Mouse (Mus musculus): ENCODE results near the gene Ccdc12.
A peak's percentile ranks its signal among the peaks of the same experiment; 100 is the strongest.

Ccdc12 gene

DNA sequence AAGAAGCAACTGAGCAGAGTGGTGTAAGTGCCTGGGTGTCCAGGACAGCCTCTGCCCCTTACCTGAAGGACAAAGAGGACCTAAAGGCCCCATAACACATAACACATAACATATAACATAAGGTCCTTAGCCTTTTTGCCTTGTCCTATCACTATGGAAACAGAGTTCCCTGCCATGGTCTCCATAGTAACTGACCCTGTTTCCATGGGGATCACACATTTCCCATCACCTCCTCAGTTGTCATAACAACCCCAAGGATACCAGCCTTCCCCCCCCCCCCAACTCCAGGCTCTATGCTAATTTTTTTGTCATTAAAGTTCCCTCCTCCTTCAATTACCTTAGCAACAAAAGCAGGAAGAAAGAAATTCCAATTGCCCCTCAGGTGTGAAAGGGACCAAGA is 6.5 kb upstream of the Ccdc12 start:
- DNase-seq, result no peak

DNA sequence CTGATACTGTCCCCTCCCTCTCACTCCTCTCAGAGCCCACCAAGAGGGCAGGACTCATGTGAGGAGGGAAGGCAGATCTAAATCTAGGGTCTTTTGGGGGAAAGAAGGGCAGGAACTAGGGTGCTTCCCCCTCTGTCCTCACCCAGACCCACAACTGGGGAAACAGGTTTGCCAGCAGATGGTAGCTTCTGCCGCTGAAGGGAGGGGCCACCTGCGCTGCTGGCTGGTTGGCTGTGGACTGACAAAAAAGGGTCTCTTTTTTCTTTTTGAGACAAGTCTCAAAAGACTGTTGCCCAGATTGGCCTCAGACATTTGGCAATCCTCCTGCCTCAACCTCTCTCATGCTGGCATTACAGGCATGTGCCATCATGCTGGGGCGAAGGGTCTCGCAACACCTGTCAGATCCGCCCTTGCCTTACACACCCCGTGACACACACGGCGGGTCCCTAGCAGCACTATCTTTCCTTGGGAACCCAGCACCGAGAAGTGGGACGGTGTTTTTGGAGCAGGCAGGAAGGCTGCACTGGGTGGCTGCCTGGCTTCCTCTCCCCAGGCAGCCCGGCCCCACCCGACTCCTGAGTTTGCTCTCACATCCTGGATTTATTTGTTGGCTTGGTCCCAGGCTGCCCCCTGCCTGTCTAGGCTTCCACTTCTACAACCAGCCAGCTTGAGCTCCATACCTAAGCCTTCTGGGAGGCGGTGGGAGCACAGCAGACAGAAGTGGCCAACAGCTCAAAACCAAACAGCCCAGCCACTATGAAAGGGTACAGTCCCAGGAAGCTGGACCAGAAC is 4.2 kb upstream of the Ccdc12 start:
- DNase-seq, result no peak

DNA sequence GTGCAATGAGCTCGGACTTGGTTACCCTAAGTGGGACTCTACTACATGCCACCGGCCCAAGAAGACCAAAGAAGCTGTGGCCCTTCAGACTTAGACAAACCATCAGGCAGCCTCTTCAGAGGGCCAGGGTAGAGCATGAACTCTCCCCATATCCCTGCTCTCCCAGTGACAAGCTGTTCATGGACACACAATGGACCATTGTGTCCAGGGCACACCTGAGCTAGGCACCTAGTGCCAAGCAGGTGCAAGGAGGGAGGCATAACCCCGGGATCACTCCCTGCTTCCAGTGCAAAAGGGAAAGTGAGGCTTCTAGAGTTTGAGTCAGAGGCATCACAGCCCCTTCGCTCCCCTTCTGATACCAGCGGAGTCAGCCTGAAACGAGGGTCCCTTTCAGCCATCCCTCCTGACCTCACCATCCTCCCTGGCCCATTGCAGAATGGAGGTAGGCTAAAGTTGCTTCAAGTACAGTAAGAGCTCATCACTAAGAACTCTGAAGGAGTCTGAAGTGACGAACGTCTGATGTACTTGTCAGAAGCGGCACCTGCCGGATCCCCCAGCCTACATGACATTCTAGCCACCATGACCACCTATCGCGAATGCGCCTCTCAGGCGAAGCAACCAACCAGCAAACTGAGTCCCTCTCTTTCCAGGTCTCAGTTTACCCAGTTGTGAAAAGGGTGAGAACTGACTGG is 3.2 kb upstream of the Ccdc12 start:
- no peak for DNase-seq

DNA sequence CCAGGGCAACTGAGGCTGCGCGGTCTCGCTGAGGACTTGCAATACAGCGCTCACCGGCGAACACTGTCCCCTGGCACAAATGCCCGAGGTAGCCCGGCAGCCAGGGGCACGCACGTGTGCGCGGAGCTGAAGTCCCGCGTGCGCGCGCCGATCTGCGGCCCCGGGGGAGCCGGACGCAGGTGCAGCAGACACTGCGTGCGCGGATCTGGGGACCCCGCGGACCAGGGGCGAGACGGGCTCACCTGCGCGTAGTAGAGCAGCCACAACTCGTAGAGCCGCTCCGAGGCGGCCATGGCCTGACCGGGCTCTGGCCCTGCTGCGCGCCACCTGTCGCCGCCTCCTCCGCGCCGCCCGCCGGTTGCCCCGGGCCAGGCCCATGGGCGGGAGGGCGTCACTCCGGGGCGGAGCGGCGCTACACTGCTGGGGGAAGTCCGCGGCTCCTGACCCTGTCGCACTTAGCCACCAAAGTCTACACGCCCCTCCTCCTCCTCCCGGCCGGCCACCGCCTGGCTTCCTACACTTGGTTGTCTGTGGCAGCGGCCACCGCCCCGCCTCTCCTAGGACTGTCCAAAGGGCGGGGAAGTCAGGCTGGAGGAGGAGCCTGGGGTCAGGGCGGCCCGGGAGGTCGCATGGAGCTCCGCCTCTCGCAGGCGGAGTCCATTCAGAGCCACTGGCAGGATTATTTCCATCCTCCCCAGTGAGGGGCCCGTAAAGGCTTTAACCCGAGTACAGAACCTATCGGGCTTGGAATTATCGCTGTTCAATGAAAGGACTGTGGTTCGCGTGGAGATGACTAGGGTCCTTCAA is 2.4 kb upstream of the Ccdc12 start, which contains the start of gene Nbeal2:
Gene Nbeal2 (minus strand): TSS at position 507 of the 807 bp plus-strand sequence.
- peak; percentile 85 for DNase-seq

DNA sequence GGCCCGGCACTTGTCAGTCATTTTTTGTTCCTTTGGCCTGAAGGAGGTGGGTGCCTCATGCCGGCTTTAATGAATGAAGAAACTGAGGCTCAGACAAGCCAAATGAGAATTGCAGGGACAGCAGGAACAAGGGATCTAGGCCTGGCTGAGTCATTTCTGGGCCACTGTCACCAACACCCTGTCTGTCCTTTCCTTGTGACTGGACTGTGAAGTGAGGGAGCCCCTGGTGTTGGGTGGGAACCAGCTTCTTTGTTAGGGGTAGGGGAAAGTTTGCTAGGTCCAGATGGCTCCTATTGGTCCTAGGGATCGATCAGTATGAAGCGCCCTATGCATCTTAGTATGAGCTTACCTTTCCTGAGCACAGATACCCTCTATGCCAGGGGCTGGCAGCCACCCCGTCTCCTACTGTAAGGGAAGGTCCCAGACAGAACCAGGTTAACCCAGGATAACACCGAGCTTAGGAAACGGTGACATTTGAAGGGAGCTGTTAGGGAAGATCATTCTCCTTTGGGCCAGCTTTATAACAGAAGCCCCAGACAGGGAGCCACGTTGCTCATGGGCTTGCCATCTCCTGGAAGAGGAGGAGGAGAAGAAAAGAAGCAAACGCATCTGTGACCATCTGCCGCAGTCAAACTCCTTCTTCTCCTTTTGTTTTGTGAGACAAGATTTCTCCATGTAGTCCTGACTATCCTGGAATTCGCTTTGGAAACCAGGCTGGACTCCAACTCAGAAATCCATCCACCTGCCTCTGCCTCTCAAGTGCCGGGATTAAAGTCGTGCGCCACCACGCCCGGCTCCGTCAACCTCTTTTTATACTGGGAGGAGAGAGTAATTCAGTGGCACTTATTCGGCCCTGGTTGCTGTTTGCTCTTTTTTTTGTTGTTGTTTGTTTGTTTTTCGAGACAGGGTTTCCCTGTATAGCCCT is 1.3 kb upstream of the Ccdc12 start:
- DNase-seq, result no peak

DNA sequence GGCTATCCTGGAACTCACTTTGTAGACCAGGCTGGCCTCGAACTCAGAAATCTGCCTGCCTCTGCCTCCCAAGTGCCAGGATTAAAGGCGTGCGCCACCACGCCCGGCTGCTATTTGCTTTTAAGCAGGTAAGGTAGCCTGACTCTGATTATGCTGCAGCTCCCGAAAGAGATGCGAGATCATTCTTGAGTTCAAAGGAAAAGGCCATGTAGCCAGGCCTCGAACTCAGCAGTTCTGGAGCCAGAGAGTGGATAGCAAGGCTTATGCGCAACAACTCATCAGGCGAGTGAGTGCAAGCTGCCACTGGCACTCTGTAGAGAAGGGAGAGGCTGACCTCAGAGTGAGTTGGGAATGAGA is 674 bp upstream of the Ccdc12 start:
- no peak for DNase-seq

DNA sequence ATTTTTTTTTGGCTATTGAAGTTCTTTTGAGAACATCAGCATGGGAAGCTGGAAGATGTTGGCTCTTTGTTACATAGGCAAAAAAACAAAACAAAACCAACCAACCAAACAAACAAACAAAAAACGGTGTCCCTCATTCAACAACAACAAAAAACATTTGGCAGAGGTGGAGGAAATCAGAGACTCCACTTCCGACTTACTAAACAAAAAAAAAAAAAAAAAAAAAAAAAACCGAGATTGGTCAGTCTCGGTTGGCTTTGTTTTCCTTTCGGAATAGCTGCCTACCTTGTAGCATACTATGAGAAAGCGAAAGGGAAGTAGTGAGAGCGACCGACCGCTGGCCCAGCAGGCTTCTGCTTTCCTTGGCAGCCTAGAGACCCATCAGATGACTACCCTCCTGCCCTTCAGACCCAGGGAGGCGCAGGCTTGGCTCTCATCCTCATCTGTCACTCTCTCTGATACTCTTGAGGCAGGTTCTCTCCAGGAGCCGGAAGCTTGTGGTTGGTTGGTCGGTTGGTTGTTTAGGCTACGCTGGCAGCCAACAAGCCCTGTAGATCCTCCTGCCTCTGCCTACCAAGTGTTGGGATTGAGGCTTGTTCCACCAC is 1.3 kb downstream of the Ccdc12 start:
- no peak for DNase-seq

DNA sequence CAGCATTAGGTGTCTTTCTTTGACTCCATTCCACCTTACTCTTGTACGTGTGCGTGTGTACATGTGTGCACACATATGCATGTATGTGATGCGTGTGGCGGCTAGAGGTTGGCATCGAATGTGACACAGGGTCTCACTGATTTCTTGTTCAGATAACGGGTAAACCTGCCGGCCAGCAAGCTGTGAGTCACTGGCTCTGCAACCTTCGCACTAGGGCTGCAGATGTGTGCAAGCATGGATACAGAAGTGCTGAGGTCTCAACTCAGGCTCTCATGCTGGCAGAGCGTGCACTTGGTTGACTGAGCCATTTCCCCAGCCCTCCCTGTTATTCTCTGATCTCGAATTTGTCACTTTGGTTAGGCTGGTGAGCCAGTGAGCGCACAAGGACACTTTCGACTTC is 3.2 kb downstream of the Ccdc12 start:
- no peak for DNase-seq

DNA sequence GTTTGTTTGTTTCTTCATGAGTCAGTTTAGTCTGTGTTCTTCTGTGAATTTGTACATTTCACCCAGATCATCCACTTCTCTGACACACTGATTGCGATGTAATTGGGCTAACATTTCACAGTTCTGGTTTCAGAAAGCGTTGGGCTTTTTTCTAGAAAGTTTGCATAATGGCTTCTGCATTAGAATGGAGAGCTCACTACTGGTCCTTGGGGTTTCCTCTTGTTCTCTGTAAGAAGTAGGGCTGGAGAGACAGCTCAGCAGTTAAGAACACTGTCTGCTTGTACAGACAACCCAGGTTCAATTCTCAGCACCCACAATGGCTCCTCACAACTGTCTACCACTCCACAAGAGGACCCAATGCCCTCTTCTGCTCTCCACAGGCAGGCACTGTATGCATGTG is 3.9 kb downstream of the Ccdc12 start:
- DNase-seq, result no peak

DNA sequence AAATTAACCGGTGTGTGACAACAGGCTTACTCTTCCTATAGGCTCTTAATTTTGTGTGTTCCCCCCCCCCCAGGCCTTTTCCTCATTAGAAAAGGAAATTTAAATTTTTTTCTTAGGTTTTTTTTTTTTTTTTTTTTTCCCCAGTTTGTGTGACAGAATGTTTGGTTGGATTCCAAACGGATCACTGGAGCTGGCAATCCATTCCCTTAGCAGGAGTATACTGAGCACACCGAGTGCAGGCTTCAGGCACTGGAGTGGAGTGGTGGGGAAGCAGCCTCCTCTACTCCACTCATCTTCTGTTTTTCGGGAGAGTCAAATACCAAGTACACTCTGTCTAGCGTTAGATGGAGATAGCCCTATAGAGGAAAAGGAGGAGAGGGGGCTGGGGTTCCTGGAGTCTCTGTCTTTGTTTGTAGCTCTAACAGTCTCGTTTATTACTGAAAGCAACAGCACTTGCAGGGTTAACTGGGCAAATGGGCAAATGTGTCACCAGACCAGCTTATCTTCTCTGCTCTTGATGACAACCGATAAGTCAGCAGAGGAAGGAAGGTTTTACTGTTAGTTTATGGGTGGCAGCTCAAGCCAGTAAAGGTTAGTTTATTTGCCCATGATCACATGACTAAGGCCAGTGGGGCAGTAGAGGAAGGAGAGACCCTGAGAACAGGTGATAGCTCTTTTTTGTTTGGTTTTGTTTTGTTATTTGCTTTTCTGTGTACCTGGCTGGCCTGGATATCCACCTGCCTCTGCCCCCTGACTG is 4.7 kb downstream of the Ccdc12 start:
- DNase-seq, result no peak

DNA sequence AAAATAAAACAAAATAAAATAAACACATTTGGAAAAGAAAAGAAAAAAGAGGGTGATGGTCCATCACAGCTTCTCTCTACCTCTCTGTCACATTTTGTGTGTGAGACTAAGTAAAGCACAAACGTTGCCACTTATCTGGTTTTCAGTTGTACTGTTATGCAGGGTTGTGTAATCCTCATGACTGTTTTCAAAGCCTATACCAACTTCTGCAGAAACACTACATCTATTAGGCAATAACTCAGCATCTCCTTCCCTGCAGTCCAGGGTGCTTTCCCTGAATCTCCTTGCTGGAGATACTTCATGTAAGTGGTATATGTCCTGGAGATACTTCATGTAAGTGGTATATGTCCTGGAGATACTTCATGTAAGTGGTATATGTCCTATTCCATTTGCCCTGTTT is 6.5 kb downstream of the Ccdc12 start:
- no peak for DNase-seq

DNA sequence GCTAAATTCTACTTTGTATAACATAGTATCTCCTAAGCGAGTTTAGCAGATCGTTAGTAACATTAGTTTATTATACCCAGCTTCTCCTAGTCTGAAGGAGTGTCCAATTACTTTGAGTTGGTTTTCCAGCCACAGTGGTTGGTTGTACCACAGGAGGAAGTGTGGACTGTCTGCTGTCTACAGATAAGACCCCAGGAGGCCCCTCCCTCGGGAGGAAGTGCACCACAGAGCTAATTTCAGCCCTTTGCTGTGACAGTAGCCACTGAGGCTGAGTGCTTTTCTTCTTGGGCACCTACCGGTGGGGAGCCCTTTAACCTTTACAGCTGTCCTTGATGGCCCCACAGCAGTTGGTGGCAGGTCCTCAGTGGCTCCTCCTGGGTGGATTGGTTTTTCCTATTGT is 9.6 kb downstream of the Ccdc12 start:
- no peak for DNase-seq

DNA sequence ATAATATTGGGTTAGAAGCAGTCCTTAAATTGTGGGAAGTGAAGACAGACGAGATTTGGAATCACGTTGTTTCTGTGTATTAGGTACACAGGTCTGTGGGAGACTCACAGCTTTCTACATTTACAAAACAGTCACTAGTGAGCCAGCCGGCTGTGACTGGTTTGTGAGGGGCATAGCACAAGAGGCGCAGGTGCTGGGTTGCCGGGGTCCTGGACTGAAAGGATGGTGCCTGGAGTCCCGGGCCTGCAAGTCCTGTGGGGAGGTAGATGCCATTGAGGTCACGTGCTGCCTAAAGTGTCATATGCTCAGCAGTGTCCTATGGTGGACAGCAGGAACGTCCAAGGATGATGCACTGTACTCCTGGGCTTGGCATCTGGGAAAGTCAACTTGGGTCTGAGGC is 10.1 kb downstream of the Ccdc12 start:
- no peak for DNase-seq

DNA sequence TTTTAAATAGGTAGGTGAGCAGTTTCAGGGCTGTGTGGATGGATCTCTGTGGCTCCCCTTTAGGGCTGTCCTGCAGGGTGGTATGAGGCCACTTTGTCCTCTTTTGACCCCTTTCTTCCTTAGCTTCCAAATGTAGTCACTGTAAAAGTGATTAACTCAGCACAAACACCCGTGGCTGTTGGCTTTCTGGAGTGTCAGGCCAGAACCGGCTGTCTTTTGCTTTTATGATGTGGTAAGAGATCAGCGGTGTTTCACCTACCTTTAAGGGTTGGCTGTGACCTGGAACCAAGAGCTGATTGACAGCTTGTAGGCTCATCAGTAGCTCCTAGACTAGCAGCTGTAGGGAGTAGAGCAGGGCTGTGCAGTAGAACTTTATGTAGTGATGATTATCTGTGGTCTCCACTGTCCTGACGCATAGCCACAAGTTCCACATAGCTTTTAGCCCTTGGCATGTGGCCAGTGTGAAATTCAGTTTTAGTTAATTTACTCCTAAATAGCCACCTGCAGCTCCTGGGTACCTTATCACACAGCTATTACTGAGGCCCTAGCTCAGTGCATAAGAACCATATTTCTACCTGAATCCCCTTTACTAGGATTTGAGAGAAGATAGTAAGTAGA is 11.0 kb downstream of the Ccdc12 start:
- no peak for DNase-seq

DNA sequence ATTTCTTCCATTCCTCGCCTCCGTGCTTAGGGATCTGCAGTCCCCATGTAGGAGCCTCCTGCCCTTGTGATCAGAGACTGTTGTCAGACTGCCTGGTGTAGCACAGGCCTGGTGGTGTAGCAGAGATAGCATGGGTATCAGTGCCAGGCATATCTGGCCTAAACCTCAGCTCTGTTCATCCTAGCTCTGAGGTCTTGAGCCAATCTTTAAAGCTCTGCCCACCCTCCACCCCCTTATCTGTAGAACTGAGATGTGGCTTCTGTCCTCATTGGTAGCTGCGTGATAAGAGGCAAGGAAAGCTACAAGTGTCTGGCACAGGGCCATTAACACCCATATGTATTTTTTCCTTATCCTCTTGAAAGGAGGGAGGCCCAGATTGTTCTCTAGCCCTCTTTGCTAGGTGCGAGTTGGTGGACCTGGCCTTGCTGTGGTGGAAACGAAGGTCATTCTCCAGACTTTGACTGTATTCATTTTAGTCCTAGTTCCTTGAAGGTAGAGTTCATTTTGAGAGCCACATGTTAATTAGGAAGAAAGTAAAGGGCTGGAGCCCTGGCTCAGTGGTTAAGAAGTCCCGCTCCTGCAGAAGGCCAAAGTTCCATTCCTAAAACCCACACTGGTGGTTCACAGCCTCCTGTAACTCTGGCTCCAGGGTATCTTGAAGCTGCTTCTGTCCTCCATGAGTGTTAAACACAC is 12.4 kb downstream of the Ccdc12 start:
- no peak for DNase-seq

DNA sequence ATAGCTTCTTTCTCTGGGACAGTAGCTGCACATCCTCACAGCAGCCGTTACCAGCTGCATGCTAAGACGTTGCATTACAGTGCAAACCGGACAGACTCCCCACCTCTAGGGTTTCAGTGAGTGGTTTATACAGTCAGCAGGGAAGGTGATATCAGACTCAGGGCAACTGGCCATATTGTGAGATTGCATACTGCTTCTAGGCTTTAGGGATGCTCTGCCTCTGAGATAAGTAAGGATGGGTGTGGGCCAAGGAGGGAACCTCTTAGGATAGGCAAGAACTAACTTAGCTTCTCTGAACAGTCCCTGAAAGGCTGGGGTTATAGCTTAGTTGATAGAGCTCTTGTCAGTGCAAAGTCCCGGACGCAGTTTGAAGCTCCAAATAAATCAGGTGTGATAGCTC is 13.5 kb downstream of the Ccdc12 start:
- DNase-seq, result no peak

DNA sequence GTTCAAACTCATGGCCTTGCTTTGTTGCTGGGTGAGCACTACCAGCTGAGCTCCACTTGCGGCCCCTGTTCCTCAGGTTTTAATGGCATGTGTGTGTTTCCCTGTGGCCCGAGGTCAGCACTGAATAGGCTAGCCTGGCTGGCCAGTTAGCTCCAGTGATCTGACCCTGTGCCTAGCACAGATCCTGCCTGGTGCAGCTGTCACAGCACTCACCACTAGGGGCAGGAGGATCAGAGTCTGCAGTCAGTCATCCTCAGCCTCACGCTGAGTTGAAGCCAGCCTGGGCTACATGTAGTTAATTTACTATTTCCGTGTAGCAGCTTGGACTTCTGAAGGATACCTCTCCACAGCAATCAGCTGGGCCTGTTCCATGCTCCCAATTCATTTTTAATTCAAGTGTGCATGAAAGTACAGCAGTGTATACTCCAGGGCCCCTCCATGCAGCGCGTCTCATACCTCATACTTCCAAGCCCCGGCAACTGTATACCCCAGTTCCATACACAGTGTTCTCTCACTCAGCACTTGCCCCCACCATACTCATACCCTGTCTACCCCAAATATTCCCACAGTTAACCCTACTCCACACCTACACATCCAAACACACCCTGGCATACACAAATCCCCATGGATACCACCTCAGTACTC is 16.3 kb downstream of the Ccdc12 start:
- peak; percentile 55 for DNase-seq

DNA sequence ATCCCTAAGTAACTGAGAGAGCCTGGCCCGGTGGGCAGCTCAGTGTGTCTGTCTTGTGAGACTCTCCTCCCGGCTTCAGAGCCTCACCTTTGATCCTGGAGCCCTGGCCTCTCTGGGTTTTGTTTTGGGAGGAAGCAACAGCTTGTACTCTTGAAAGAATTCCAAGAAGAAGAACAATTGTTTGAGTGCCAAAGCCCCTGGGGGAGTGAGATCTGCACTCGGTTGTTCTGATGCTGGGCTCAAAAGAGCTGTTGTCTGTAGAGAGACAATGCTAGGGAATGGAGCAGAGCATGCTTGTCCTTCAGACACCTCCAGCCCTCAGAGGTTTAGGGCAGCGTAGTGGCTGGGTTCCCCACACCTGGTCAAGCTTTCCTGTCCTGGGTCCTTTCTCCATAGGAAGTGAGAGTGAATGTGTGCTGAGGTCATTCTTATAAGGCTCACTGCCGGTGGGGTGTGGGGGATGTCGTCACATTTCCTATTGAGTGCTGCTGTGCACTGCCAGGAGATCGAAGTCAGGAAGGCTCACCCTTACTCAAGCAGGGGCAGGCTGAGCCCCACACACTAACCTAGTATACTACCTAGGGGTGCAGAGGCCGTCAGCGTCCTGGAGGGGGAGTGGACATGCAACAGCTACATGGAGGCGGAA is 16.9 kb downstream of the Ccdc12 start:
- DNase-seq, result peak; percentile 54

DNA sequence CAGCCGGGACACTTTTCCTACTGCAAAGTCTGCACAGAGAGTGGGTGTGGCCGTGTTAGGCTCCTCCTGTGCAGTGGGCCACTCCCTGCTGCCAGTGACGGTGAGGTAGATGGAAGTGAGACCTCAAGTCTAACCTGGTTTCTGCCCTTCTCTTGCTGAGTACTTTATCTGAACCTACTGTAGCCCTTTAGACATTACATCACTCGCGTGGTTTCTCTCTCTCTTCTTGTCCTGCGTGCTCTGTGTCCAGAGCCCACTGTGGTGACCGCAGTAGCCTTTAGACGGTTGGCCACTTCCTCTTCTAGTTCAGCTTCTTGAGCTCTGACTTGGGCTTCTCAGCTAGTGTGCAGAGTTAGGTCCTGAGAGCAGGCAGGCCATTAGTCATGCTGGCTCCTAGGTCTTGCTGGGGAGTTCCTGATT is 20.2 kb downstream of the Ccdc12 start:
- DNase-seq, result no peak
